Mouse (Mus musculus) hindbrain, postnatal 0 days (tissue): ENCODE results near the gene Agbl4. TPM values are rescaled to one million over a fixed set of nuclear protein-coding genes. Genes with fewer than 3 reads are reported as not detected.
A peak's percentile ranks its signal among the peaks of the same experiment; 100 is the strongest.

Source experiments
- ATAC-seq: fragments of 200-750 bp; cut with Nextera tagmentation; 2 replicates; pipeline ENCODE4 v1.8.0; 2017; ENCODE audit warnings: mild to moderate bottlenecking, moderate TSS enrichment, moderate library complexity
- DNase-seq: peaks from one replicate; pipeline ENCODE4 v3.0.0-alpha.2; 2015; ENCODE audit warnings: low spot score
- H3K27ac ChIP-seq: fragments of 300-500 bp; sonication (generic); 2 replicates; pipeline ENCODE4 v1.5.1; 2014; ENCODE audit warnings: mild to moderate bottlenecking
- H3K27me3 ChIP-seq: fragments of 300-500 bp; sonication (generic); 2 replicates; pipeline ENCODE4 v1.6.1; 2014; ENCODE audit warnings: low read length, mixed read lengths; ENCODE audit not compliant: insufficient read depth
- H3K36me3 ChIP-seq: fragments of 300-500 bp; sonication (generic); 2 replicates; pipeline ENCODE4 v1.6.1; 2014; ENCODE audit warnings: low read length, mixed read lengths; ENCODE audit not compliant: insufficient read depth
- H3K4me1 ChIP-seq: fragments of 300-500 bp; sonication (generic); 2 replicates; pipeline ENCODE4 v1.6.1; 2014; ENCODE audit warnings: antibody characterized with exemption, low read length, mixed read lengths; ENCODE audit not compliant: insufficient read depth
- H3K4me2 ChIP-seq: fragments of 300-500 bp; sonication (generic); 2 replicates; pipeline ENCODE4 v1.6.1; 2014; ENCODE audit warnings: low read depth, mild to moderate bottlenecking, low read length, moderate library complexity, mixed read lengths
- H3K4me3 ChIP-seq: fragments of 300-500 bp; sonication (generic); 2 replicates; pipeline ENCODE4 v1.5.1; 2014; ENCODE audit warnings: low read length
- H3K9ac ChIP-seq: fragments of 300-500 bp; sonication (generic); replicated peaks from 2 replicates; pipeline ENCODE4 v1.6.1; 2014; ENCODE audit warnings: mild to moderate bottlenecking, low read length, moderate library complexity, mixed read lengths
- H3K9me3 ChIP-seq: fragments of 300-500 bp; sonication (generic); 2 replicates; pipeline ENCODE4 v1.6.1; 2016; ENCODE audit warnings: low read length, mixed read lengths
- CTCF ChIP-seq: IDR thresholded peaks from 2 replicates; pipeline ENCODE4 v1.5.1; 2016; ENCODE audit warnings: antibody characterized with exemption, control low read depth, low read depth
- WGBS: fragments of 180-500 bp; shearing (Covaris S2); extraction: QIAGEN DNeasy Blood & Tissue Kit; methylation state at CpG from one replicate; pipeline ENCODE4 v1.1.7; 2014; 5-methylcytosine and 5-hydroxymethylcytosine counted together
- polyA plus RNA-seq: library from polyadenylated mRNA; unstranded; fragments of >200 nt; fragmentation: Nextera tagmentation; extraction: Ambion mirVana; gene quantifications from 2 replicates; pipeline ENCODE4 v1.2.1, GENCODE M21; 2015
- total RNA-seq: library from RNA; depleted of rRNA; stranded (reverse); fragments of >200 nt; gene quantifications from 2 replicates; pipeline ENCODE4 v1.2.3, GENCODE M21; 2014

Agbl4 gene
- total and polyA plus RNA-seq, 2 experiments from 2014 or later, result 2.8 to 3.9 TPM

DNA sequence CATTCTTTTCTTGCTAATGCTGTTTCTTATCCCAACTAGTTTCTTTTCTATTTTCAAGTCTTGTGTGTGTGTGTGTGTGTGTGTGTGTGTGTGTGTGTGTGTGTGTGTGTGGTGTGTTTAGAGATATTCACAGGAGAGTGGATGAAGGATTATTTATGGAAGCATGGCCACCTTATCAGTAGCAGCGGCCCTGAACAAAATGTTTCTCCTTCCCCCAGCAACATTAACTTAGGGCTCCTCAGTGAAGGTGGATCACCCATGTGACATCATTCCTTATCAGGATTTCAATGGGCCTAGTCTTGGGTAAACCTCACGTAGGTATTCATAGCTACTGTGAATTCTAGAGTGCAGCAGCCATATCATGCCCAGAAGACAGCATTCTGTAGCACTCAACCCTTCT, 22.8 kb downstream of the Agbl4 start:
- WGBS, result 92% methylated on average over 2 of the region's 2 CpGs
- Histone ChIP-seq H3K9me3 (no peaks in the 10 kb centered on the region), H3K4me2 (no peak overlapping the region), H3K9ac (no peak overlapping the region), H3K27ac (no peak overlapping the region), H3K4me1 (no peaks in the 10 kb centered on the region), H3K4me3 (no peak overlapping the region), H3K36me3 (no peaks in the 10 kb centered on the region), H3K27me3 (no peaks in the 10 kb centered on the region)
- DNase-seq (no peak), ATAC-seq (no peak)
- no peak for TF ChIP-seq CTCF

DNA sequence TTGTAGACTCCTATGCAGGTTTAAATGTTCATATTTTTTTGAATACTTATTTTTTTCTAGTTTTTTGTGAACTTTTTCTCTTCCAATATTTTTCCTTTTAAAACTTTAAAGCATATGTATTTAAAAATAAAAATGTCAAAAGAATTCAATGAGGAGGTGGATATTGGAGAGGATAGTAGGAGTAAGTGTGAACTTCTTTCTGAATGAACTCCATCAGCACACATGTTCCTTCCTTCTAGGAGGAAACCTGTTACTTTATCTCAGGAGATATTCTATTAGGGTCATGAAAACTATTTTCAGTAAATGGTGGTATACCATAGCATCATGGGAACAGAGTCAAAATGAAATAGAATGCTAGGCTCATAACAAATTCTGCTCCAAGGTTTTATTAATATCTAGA, 30.2 kb downstream of the Agbl4 start:
- ATAC-seq, result no peak
- H3K4me2 ChIP-seq, result no peak overlapping the region
- TF ChIP-seq CTCF, result no peak

DNA sequence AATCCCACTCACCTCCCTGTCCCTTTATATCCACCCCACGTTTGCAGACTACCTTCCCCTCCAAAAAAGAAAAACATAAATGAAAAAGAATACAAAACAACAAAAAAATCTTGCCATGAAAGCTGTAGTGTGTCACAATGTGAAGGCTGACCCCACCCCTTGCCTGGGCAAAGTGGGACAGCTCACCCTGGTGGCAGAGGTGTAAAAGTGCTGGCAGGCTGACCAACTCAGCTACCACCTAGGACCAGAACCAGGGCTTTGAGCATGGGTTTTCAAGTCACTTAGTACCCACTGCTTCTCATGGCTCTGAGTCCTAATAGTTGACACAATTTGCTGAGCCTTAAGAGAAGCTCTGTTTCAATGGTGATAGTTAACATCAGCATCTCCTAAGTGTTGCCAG, 96.9 kb downstream of the Agbl4 start:
- 55% methylated on average over 1 of the region's 1 CpGs for WGBS
- Histone ChIP-seq H3K4me2 (no peak overlapping the region), H3K4me1 (no peaks in the 10 kb centered on the region), H3K4me3 (no peak overlapping the region), H3K9ac (no peak overlapping the region), H3K9me3 (no peaks in the 10 kb centered on the region), H3K36me3 (no peaks in the 10 kb centered on the region), H3K27me3 (no peaks in the 10 kb centered on the region), H3K27ac (no peak overlapping the region)
- DNase-seq (no peak), ATAC-seq (no peak)
- peak; percentile 36; the same call in 1 of the 2 replicates for TF ChIP-seq CTCF

More for the DNA sequence above, 30.2 kb downstream of the Agbl4 start:
- Histone ChIP-seq H3K9me3 (no peaks in the 10 kb centered on the region), H3K27ac (no peak overlapping the region), H3K36me3 (no peaks in the 10 kb centered on the region), H3K27me3 (no peaks in the 10 kb centered on the region), H3K9ac (no peak overlapping the region), H3K4me1 (no peaks in the 10 kb centered on the region), H3K4me3 (no peak overlapping the region)
- no peak for DNase-seq

DNA sequence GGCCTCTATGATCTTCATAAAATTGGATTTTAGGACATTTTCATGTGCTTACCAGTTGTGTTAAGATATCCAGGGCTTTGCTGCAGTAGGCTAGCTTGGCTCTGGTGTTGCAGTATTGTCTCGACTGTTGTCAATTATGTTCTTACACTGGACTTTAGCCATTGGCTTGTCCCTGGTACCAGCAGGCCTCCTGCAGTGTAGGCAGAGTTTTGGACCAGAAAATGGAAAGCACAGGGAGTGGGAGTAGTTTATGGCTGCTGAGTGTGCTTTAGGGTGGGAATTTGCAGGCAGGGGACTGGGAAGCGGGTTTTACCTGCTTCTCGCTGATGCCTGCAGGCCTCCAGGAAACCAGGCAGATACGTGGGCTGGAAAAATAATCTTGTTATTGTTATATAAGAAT, 132.3 kb downstream of the Agbl4 start:
- Histone ChIP-seq H3K4me1 (no peaks in the 10 kb centered on the region), H3K4me2 (no peak overlapping the region), H3K4me3 (no peak overlapping the region), H3K27me3 (no peaks in the 10 kb centered on the region), H3K9ac (no peak overlapping the region), H3K36me3 (no peaks in the 10 kb centered on the region), H3K27ac (no peak overlapping the region), H3K9me3 (no peaks in the 10 kb centered on the region)
- no peak for DNase-seq
- WGBS, result 74% methylated on average over 4 of the region's 4 CpGs
- ATAC-seq, result no peak
- no peak for TF ChIP-seq CTCF

DNA sequence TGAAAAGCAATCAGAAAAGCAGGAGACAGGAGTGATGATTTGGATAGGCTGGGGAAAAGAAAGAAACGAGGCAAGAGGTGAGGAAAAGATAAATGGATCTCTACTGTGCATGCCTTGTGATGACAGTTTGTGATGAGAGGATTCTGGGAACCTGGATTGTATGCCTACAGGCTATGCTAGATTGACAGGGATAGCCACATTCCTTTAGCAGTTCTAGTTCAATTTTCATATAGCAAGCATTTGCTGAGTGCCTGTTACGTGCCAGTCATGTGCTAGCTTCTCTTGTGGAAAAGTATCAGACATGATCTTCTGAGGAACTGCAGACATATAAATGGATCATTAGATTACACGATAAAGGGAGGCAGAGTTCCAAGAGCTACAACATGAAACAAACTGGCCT, 151.8 kb downstream of the Agbl4 start:
- H3K4me1 ChIP-seq, result no peaks in the 10 kb centered on the region
- 68% methylated on average over 3 of the region's 3 CpGs for WGBS
- no peaks in the 10 kb centered on the region for H3K9me3 ChIP-seq
- H3K4me3 ChIP-seq, result no peak overlapping the region
- TF ChIP-seq CTCF, result no peak
- ATAC-seq (no peak), DNase-seq (peak; percentile 3)
- no peaks in the 10 kb centered on the region for H3K27me3 ChIP-seq
- no peak overlapping the region for H3K4me2 ChIP-seq
- no peak overlapping the region for H3K9ac ChIP-seq
- no peaks in the 10 kb centered on the region for H3K36me3 ChIP-seq
- H3K27ac ChIP-seq, result no peak overlapping the region

DNA sequence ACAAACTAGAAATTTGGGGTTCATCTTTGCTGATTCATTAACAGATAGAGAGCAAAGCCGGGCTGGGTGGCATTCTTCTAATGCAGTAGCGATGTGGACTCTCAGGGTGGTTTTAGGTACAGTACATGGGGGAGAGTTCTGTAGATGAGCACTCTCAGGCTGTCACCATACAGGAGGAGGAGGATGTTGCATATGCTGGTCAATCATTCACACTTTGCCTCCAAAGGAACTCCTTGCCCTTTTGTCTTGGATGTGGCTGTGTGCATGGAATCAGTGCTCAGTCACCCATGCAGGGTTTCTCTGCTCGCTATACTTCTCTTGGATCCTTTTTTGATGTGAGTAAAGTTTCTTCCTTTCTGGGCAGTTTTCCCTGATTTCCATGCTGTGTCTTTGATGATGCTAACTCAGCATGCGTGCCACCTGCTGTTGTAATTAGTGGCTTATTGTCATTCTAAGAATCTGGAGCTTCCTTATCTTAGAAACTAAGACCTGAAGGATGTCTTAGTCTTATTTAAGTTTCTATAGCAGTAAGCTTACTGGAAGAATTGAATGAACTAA, 200.3 kb downstream of the Agbl4 start:
- ATAC-seq, result no peak
- no peak overlapping the region for H3K4me2 ChIP-seq
- no peak for TF ChIP-seq CTCF
- H3K9ac ChIP-seq, result no peak overlapping the region
- H3K27ac ChIP-seq, result no peak overlapping the region
- H3K9me3 ChIP-seq, result no peaks in the 10 kb centered on the region
- no peaks in the 10 kb centered on the region for H3K27me3 ChIP-seq
- WGBS, result 32% methylated on average over 4 of the region's 4 CpGs
- no peak overlapping the region for H3K4me3 ChIP-seq
- DNase-seq, result peak; percentile 12
- no peaks in the 10 kb centered on the region for H3K36me3 ChIP-seq
- no peaks in the 10 kb centered on the region for H3K4me1 ChIP-seq

DNA sequence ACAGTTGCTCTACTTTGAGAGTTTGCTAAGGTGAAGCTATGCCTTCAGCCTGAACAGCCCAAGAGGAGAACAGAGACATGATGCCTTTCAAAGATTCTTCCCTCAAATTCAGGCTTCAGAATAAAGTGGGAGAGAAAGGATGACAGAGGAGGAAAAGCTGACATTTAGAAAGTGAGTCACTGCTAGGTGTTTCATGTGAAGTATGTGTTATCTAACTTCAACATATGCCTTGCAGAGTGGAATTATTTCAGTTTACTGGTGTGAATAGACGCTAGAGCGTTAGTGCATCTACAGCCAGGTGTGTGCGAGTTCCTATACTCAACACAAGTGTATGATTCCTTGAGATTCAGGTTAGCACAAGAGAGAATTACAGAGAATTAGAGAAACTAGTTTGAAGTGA, 244.0 kb downstream of the Agbl4 start:
- DNase-seq (no peak), ATAC-seq (no peak)
- no peak overlapping the region for H3K9ac ChIP-seq
- H3K27me3 ChIP-seq, result no peaks in the 10 kb centered on the region
- no peak overlapping the region for H3K27ac ChIP-seq
- H3K4me2 ChIP-seq, result no peak overlapping the region
- no peaks in the 10 kb centered on the region for H3K4me1 ChIP-seq
- WGBS, result 96% methylated on average over 3 of the region's 3 CpGs
- no peaks in the 10 kb centered on the region for H3K36me3 ChIP-seq
- no peak for TF ChIP-seq CTCF
- no peaks in the 10 kb centered on the region for H3K9me3 ChIP-seq
- H3K4me3 ChIP-seq, result no peak overlapping the region
